Mouse (Mus musculus): ENCODE measurements around the gene Gbp3.

DNA sequence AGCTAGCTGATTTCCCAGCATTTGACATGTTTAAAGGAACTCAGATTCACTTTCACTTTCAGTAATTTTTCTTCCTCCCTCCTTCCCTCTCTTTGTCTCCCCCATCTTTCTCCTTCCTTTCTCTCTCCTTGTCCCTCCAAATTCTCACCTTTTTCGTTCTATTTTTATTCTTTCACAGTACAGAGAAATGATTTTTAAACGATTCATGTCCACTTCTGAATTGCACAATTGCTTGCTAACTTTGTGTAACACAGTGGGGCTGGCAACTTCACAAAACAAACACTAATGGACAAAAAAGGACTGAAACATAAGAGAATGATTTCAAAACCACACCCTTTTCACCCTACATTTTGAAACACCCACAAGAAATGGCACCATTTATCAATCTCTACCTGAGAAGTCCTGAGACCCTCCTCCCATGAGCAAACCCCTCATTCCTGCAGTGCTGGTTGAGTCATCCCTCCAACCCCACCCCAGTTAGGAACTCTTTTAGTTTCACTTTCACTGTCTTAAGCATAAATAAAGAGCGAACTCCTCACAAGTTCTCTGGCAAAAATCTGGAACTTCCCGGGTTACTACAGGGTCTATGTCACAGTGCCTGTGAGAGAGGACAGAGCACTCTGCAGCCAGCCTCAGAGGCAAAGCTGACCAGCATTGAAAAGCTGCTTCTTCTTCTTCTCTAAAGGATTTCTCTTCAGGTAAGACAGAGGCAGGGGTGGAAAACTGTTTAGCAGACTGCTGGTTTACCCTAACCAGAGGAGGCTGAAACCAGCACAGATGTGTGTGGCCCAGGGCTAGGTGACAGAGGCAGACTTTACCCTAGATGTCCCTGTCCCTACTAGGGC lies 60.5 kb downstream of the Gbp3 start, which contains the start of gene Gbp2:
- TF ChIP-seq TAL1 (IDR thresholded peaks at IDR 0.05; ENCODE audit: low read length) (no peak), MAZ (IDR thresholded peaks at IDR 0.05; ENCODE audit: low read depth, low read length) (no peak), CTCF (IDR thresholded peaks at IDR 0.05 in 2 of 3, conservative IDR thresholded peaks at IDR 0.05 in 1 of 3; ENCODE audit: control insufficient read depth in 1 of 3, insufficient read depth in 1 of 3, low read depth in 2 of 3, low read length in 3 of 3, poor library complexity in 1 of 3, severe bottlenecking in 1 of 3) (no peak), POLR2AphosphoS2 (IDR thresholded peaks at IDR 0.05; ENCODE audit: low read length) (no peak), ELF1 (IDR thresholded peaks at IDR 0.05; ENCODE audit: low read depth, low read length) (no peak), CHD2 (IDR thresholded peaks at IDR 0.05; ENCODE audit: low read length) (no peak), MAX (IDR thresholded peaks at IDR 0.05; ENCODE audit: low read length) (no peak), MYB (IDR thresholded peaks at IDR 0.05; ENCODE audit: low read depth, low read length) (no peak), E2F4 (IDR thresholded peaks at IDR 0.05; ENCODE audit: borderline replicate concordance, low read depth, low read length) (no peak)

All from MEL (cell line).